Mouse (Mus musculus) G1E (cell line): ENCODE results near the gene Slco1a5. TPM values are rescaled to one million over a fixed set of nuclear protein-coding genes. Genes with fewer than 3 reads are reported as not detected.
A peak's percentile ranks its signal among the peaks of the same experiment; 100 is the strongest.
"Not testable (repeated sequence)": the region's sequence is repeated elsewhere in the genome, so short reads cannot be mapped to it uniquely, and the experiment has no call there.

Experiments used
- ATAC-seq: 2 replicates; pipeline ENCODE4 v1.8.0; 2016; ENCODE audit warnings: mild to moderate bottlenecking; ENCODE audit not compliant: insufficient number of reproducible peaks, poor library complexity, low FRiP score, severe bottlenecking; ENCODE audit errors: extremely low read depth
- DNase-seq: peaks from one replicate; pipeline ENCODE4 v3.0.0; 2012; ENCODE audit warnings: low spot score
- H3K27me3 ChIP-seq: 2 replicates; pipeline ENCODE4 v1.6.1; 2012; ENCODE audit warnings: mild to moderate bottlenecking, low read length, inconsistent platforms; ENCODE audit not compliant: insufficient read depth
- H3K36me3 ChIP-seq: replicated peaks from 2 replicates; pipeline ENCODE3; 2012; ENCODE audit warnings: mild to moderate bottlenecking, inconsistent platforms
- H3K4me1 ChIP-seq: 2 replicates; pipeline ENCODE4 v1.6.1; 2012; ENCODE audit warnings: low read depth, low read length, inconsistent platforms, mixed read lengths; ENCODE audit not compliant: insufficient read depth
- H3K4me3 ChIP-seq: 2 replicates; pipeline ENCODE4 v1.5.1; 2012; ENCODE audit warnings: low read depth, mild to moderate bottlenecking, inconsistent platforms, low read length, moderate library complexity, mixed read lengths
- H3K9me3 ChIP-seq: replicated peaks from 2 replicates; pipeline ENCODE4 v1.6.1; 2012; ENCODE audit warnings: inconsistent platforms
- CTCF ChIP-seq: IDR thresholded peaks from 2 replicates; pipeline ENCODE4 v1.5.1; 2012; ENCODE audit warnings: low read depth, low read length, inconsistent platforms, mixed read lengths
- GATA1 ChIP-seq: IDR thresholded peaks from 2 replicates; pipeline ENCODE4 v1.6.1; 2012; ENCODE audit warnings: borderline replicate concordance, low read length, inconsistent platforms, mixed read lengths
- GATA2 ChIP-seq: IDR thresholded peaks from 2 replicates; pipeline ENCODE4 v1.6.1; 2012; ENCODE audit warnings: low read depth, low read length, inconsistent platforms, borderline replicate concordance
- POLR2AphosphoS5 ChIP-seq: IDR thresholded peaks from 2 replicates; pipeline ENCODE4 v1.6.1; 2012; ENCODE audit warnings: low read depth, low read length, inconsistent platforms; ENCODE audit not compliant: insufficient replicate concordance
- TAL1 ChIP-seq: conservative IDR thresholded peaks from 2 replicates; pipeline ENCODE4 v1.6.1; 2012; ENCODE audit warnings: low read depth, low read length, inconsistent platforms, mixed read lengths
- polyA plus RNA-seq: library from polyadenylated mRNA; stranded (reverse); fragments of >175 nt; gene quantifications from 2 replicates; pipeline ENCODE4 v1.2.3, GENCODE M21; 2012
- total RNA-seq, 2 experiments: library from RNA; stranded (forward) in 1 of 2; stranded (reverse) in 1 of 2; fragments of 200-1000 nt in 1 of 2; fragments of >200 nt in 1 of 2; fragmentation: Nextera tagmentation in 1 of 2; gene quantifications; 2 replicates each; pipeline ENCODE4 v1.2.3; 2014 to 2017

The Slco1a5 gene
- total and polyA plus RNA-seq, 3 experiments = 0.05 TPM; not detected in 2

DNA sequence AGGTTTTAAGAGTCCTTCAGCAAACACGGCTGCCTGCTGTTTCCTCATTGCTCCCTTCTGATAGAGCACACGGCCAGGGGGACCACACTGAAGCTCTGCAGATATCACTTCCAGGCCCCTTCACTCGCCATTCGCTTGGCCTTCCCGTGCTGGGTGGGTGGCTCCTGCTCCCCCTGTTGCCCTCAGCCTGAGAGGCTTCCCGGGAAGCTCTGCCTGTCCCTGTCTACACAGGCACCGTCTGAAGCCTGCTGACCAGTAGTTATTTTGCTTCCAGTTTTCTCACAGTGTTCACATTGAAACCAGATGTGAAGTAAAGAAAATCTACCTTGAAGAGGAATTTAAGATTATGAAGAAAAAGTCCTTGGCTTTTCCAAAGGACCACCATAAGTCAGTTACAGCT is 34.3 kb upstream of the Slco1a5 start:
- ATAC-seq (no peak), DNase-seq (no peak)
- H3K36me3 ChIP-seq = peaks cover 86% of the 10 kb centered on the region
- no peaks in the 10 kb centered on the region for H3K9me3 ChIP-seq
- TF ChIP-seq TAL1 = no peak
- no peaks in the 10 kb centered on the region for H3K27me3 ChIP-seq
- no peaks in the 10 kb centered on the region for H3K4me1 ChIP-seq
- H3K4me3 ChIP-seq = no peak overlapping the region

DNA sequence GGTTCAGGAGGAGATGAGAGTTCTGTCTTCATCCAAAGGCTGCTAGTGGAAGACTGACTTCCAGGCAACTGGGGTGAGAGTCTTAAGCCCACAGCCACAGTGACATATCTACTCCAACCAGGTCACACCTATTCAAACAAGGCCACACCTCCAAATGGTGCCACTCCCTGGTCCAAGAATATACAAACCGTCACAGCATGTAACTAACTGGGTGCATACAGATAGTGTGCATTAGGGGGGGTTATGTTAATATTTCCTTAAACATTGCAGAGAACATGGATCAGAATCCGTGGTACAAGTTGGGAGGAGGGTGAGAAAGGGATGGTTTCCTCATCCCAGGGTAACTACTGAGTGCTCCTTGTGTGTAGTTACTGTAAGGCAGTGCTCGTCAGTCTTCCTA is 29.3 kb upstream of the Slco1a5 start:
- peaks cover 80% of the 10 kb centered on the region for H3K36me3 ChIP-seq
- H3K4me3 ChIP-seq, H3K27me3 ChIP-seq, H3K9me3 ChIP-seq, DNase-seq, ATAC-seq, H3K4me1 ChIP-seq: not testable (repeated sequence)

DNA sequence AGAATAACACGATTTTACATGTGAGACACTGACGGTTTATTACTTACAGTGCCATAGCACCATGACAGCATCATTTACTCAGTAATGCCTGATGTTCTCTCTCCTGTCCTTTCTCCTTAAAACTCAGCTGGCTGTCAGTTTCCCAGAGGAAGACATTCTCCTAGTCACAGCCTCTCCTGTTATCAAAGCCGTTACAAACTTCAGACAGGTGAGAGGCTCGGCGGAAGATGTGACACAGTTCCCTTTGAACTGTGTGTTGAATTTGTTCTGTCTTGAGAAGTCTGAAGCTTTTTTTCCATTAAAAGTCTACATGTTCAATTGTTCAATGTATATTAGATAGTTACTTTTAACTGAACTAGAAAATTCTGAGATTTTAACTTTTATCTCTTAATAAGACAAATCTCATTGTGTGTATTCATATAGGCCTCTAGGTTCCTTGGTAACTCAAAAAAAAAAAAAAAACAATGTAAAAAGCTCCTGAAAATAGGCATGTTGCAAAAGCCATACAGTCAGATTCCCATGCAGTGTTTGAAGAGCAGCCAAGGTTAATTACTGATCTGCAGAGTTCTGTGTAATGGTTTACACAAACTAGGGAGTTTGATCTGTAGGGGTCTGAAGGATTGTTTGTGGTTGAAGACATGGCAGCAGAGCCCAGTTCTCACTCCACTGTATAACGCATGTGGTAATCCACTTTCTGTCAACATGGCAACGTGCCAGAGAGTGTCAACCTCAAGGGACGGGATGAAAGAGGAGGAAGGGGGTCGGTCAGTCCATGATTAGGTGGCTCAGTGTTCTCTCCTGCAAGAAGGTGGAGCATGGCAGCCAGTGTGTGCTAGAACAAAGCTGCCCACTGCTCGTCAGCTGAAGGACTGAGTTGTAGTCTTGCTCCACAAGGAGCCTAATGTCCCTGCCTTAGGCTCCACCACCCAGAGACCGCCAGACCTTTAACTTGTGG is 24.9 kb upstream of the Slco1a5 start:
- TF ChIP-seq GATA1 (no peak), GATA2 (no peak), TAL1 (no peak), POLR2AphosphoS5 (no peak), CTCF (no peak)
- peaks cover 21% of the 10 kb centered on the region for H3K4me1 ChIP-seq
- H3K9me3 ChIP-seq = no peaks in the 10 kb centered on the region
- ATAC-seq (no peak), DNase-seq (no peak)
- peaks cover 48% of the 10 kb centered on the region for H3K36me3 ChIP-seq
- H3K27me3 ChIP-seq = no peaks in the 10 kb centered on the region
- no peak overlapping the region for H3K4me3 ChIP-seq

DNA sequence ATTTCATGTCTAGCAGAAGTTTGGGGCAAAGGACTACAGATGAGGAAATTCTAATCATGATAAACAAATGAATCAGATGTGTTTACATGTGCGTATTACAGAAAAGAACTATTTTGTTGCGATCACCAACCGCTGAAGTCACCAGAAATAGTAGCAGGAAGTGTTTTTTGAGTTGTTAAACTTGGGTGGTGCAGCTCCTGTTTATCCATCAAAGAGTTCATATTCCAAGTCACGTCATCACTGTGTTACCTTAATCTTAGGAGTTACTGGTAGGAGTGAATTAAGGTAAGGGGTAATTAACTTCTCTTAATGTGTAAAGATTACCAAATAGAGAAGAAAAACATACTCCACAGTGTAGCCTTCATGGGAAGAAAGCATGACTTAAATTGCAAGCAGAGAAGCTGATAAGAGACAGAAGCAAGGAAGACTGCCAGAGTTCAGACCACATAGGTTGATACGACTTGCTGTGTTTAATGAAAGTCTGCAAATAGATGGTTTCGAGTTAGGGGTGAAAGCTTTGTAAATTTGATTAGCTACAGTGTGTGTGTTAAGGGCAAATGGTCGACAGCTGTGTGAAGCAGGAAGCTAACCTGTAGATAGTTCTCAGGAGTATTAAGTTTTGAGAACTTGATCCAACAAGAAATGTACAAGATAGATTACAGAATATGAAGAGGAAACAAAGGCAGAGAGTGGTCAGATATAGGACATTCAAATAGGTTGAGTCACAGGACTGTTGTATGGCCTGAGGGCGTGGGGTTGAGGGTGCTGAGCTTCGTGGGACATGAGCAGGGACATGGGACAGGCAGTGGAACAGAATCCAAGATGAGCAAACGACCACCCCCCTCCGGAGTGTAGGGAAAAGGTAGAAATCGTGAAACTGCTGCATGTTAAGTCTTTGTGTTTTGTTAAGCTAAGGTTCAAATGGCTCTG is 23.7 kb upstream of the Slco1a5 start:
- no peak for TF ChIP-seq GATA1
- TF ChIP-seq TAL1 = no peak
- TF ChIP-seq GATA2 = no peak
- TF ChIP-seq POLR2AphosphoS5 = no peak
- no peak for TF ChIP-seq CTCF
- H3K9me3 ChIP-seq = no peaks in the 10 kb centered on the region
- peaks cover 21% of the 10 kb centered on the region for H3K4me1 ChIP-seq
- DNase-seq (no peak), ATAC-seq (peak; percentile 30; the same call in 1 of the 2 replicates)
- H3K4me3 ChIP-seq = peak overlapping the region; percentile 83
- H3K27me3 ChIP-seq = no peaks in the 10 kb centered on the region
- H3K36me3 ChIP-seq = peaks cover 37% of the 10 kb centered on the region

DNA sequence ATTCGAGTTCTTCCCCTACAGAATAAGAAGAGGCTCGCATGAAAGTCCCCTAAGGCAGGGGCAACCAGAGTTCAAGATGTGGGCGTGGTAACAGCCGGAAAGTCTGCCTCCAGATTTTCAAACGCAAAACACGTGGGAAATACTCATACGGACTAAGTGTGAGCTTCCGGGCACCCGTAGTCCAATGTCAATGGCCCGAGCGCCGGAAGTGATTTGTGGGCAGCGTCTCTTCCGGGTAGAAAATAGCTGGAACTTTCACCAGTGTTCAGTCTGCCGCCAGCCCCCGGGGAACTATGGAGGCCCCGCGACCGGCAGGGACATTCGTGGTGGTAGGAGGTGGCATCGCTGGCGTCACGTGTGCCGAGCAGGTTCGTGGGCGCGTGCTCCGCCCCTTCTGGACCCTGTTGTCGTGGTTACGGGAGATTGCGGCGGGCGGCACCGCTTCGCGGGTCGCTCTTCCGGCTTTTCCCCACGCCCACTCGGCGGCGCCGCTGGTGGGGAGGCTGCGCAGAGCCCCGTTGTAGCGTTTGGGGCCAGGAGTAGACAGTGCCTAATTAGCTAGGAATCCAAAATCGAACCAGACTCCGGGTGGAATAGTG is 22.8 kb upstream of the Slco1a5 start, which contains the start of gene Pyroxd1:
TSS of gene Pyroxd1 (plus strand) at position 215 of the 599 bp plus-strand sequence.
- no peaks in the 10 kb centered on the region for H3K9me3 ChIP-seq
- TF ChIP-seq CTCF (no peak), GATA2 (no peak), GATA1 (no peak), POLR2AphosphoS5 (no peak), TAL1 (no peak)
- H3K4me1 ChIP-seq = peaks cover 21% of the 10 kb centered on the region
- peak within 1 kb of the TSS; percentile 83 for H3K4me3 ChIP-seq
- no peaks in the 10 kb centered on the region for H3K27me3 ChIP-seq
- ATAC-seq = peak; percentile 81
- H3K36me3 ChIP-seq = peaks cover 29% of the 10 kb centered on the region
- peak; percentile 74 for DNase-seq

DNA sequence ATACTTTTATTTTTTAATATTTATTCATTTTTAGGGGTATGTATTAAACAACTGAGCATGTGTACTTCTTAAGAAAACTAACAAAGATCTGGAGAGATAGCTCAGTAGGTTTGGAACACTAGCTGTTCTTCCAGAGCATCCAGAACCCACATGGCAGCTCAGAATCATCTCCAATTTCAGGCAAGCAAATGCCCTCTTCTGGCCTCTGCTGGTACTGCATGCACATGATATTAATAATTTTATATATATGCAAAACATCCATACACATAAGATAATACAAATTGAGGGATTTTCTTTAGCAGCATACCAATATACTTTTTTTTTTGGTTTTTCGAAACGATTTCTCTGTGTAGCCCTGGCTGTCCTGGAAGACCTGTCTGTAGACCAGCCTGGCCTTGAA is 20.8 kb upstream of the Slco1a5 start:
- Histone ChIP-seq H3K36me3 (peaks cover 11% of the 10 kb centered on the region), H3K9me3 (no peaks in the 10 kb centered on the region), H3K4me1 (peaks cover 21% of the 10 kb centered on the region), H3K27me3 (no peaks in the 10 kb centered on the region), H3K4me3 (no peak overlapping the region)
- DNase-seq (no peak), ATAC-seq (peak; percentile 23; the same call in 1 of the 2 replicates)
- TF ChIP-seq CTCF (peak; percentile 23; the same call in 1 of the 2 replicates), GATA2 (no peak)
